Mouse (Mus musculus): ENCODE data around the gene Clstn1. TPM values are rescaled to one million over a fixed set of nuclear protein-coding genes. Genes with fewer than 3 reads are reported as not detected.

Clstn1 gene
- polyA plus RNA-seq, 1 experiment from 2014 or later: 22.9 TPM

DNA sequence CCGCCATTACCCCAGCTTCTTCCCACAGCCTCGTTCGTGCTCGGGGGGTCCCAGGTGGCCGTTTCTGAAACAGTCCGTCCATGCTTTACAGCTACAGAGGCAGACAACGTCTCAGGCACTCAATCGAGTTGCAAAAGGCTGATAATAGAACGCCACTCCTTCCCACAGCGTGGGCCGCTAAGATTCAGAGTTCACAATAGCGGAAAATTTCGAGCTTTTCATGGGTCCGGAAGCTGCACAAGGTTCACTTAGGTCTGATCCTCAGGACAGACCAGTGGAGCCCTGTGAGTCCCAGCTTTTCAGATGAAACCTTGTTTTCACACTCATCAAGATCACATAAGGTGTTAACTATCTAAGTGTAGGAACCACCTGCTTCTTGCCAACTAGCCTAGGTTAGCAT, 102.6 kb downstream of the Clstn1 start:
- no peak overlapping the region for H3K9ac ChIP-seq (replicated peaks; ENCODE audit: low read depth, low read length)
- WGBS: 78% methylated on average over 14 of the region's 14 CpGs
- H3K4me2 ChIP-seq (replicated peaks; ENCODE audit: low read depth, low read length): no peak overlapping the region

DNA sequence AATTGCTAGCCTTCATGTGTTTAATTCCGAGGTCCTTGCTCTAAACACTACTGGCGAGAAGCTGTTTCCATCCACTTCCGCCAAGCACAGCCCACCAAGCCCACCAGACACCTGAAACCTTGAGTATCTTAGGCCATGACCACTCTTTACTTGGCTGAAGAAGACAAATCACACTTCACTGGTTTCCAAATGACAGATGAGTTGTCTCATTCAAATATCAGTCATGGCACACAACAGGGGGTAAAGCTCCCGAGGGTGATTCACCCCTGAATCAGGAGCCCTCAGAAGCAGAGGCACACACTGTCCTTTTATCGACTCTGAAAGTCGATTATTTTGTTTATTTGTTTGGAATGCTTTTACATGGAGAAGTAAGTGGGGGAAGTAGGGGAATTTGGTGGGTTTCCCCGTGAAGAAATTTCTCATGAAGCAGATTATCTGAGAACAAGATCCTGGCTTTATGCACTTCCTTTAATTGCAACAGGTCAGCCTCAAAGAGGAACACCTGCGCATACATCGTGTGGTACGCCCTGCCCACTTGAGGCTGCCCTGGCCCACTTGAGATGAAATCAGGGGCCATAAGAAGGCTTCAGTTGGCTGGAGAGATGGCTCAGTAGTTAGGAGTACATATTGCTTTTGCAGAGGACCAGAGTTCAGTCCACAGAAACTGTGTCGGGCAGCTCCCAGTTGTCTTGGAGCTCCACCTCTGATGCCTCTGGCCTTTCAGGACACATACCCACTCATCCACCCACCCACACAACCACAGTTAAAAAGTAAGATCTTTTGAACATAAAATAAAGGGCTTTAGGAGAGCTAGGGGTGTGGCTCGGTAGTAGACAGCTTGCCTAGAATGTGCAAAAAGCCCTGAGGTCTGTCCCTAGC, 103.8 kb downstream of the Clstn1 start:
- H3K4me1 ChIP-seq (ENCODE audit: control insufficient read depth, insufficient read depth, low read length): no peaks in the 10 kb centered on the region
- H3K9ac ChIP-seq (replicated peaks; ENCODE audit: low read depth, low read length): no peak overlapping the region
- no peak overlapping the region for H3K4me3 ChIP-seq (ENCODE audit: low read depth, low read length)
- no peaks in the 10 kb centered on the region for H3K9me3 ChIP-seq (ENCODE audit: control insufficient read depth, low read depth, low read length)
- no peaks in the 10 kb centered on the region for H3K36me3 ChIP-seq (ENCODE audit: control insufficient read depth, insufficient read depth, low read length)
- no peak overlapping the region for H3K27ac ChIP-seq (ENCODE audit: low read length)
- H3K27me3 ChIP-seq (ENCODE audit: control insufficient read depth, insufficient read depth, low read length): no peaks in the 10 kb centered on the region
- no peak overlapping the region for H3K4me2 ChIP-seq (replicated peaks; ENCODE audit: low read depth, low read length)
- no peak for ATAC-seq (ENCODE audit: insufficient number of reproducible peaks, insufficient read depth, low FRiP score, low read depth)
- WGBS: 71% methylated on average over 12 of the region's 12 CpGs

More for the DNA sequence above, 102.6 kb downstream of the Clstn1 start:
- no peaks in the 10 kb centered on the region for H3K27me3 ChIP-seq (ENCODE audit: control insufficient read depth, insufficient read depth, low read length)
- no peaks in the 10 kb centered on the region for H3K36me3 ChIP-seq (ENCODE audit: control insufficient read depth, insufficient read depth, low read length)
- H3K27ac ChIP-seq (ENCODE audit: low read length): no peak overlapping the region
- no peaks in the 10 kb centered on the region for H3K9me3 ChIP-seq (ENCODE audit: control insufficient read depth, low read depth, low read length)
- H3K4me1 ChIP-seq (ENCODE audit: control insufficient read depth, insufficient read depth, low read length): no peaks in the 10 kb centered on the region
- no peak for ATAC-seq (ENCODE audit: insufficient number of reproducible peaks, insufficient read depth, low FRiP score, low read depth)
- H3K4me3 ChIP-seq (ENCODE audit: low read depth, low read length): no peak overlapping the region

DNA sequence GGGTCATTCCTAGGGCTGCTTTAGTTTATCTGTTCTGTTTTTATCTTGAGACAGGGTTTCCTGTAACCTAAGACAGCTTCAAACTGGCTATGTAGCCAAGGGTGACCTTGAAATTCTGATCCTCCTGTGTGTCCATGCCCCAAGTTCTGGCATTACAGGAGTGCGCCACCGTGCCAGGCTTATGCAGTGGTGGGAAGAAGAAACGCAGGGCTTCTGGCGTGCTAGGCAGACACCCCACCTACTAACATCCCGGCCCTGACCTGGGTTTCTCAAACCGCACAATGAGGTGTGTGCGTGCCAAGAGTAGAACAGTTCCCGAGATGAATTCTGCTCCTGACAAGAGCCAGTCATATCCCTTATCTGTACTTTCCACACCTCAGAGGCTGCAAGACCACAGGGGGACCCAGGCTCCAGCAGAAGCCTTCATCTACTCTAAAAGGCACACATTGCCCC, 104.6 kb downstream of the Clstn1 start:
- Histone ChIP-seq H3K4me2 (replicated peaks; ENCODE audit: low read depth, low read length) (no peak overlapping the region), H3K9ac (replicated peaks; ENCODE audit: low read depth, low read length) (no peak overlapping the region), H3K27me3 (ENCODE audit: control insufficient read depth, insufficient read depth, low read length) (no peaks in the 10 kb centered on the region), H3K9me3 (ENCODE audit: control insufficient read depth, low read depth, low read length) (no peaks in the 10 kb centered on the region), H3K27ac (ENCODE audit: low read length) (no peak overlapping the region), H3K36me3 (ENCODE audit: control insufficient read depth, insufficient read depth, low read length) (no peaks in the 10 kb centered on the region), H3K4me3 (ENCODE audit: low read depth, low read length) (no peak overlapping the region), H3K4me1 (ENCODE audit: control insufficient read depth, insufficient read depth, low read length) (no peaks in the 10 kb centered on the region)
- WGBS: 87% methylated on average over 8 of the region's 8 CpGs
- no peak for ATAC-seq (ENCODE audit: insufficient number of reproducible peaks, insufficient read depth, low FRiP score, low read depth)

DNA sequence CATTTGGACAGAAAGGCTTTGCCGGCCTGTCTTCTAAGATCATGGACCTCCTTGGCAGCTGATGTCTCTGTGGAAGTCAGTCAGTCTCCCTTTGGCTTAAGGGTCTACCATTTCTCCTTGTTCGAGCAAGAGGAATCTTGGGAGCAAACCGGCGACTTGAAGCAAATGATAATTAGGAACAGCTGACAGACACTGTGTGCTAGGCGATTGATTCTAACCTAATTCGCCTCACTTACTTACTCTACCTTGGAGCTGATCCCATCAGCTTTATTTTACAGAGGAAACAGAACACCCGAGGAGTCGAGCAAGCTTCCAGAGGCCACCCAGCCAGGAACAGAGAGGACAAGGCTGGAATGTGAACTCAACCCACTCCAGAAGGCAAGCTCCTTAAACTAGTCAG, 105.1 kb downstream of the Clstn1 start:
- H3K36me3 ChIP-seq (ENCODE audit: control insufficient read depth, insufficient read depth, low read length): no peaks in the 10 kb centered on the region
- no peaks in the 10 kb centered on the region for H3K4me1 ChIP-seq (ENCODE audit: control insufficient read depth, insufficient read depth, low read length)
- no peak overlapping the region for H3K27ac ChIP-seq (ENCODE audit: low read length)
- ATAC-seq (ENCODE audit: insufficient number of reproducible peaks, insufficient read depth, low FRiP score, low read depth): no peak
- no peak overlapping the region for H3K4me3 ChIP-seq (ENCODE audit: low read depth, low read length)
- H3K4me2 ChIP-seq (replicated peaks; ENCODE audit: low read depth, low read length): no peak overlapping the region
- H3K27me3 ChIP-seq (ENCODE audit: control insufficient read depth, insufficient read depth, low read length): no peaks in the 10 kb centered on the region
- 79% methylated on average over 8 of the region's 8 CpGs for WGBS
- no peaks in the 10 kb centered on the region for H3K9me3 ChIP-seq (ENCODE audit: control insufficient read depth, low read depth, low read length)
- no peak overlapping the region for H3K9ac ChIP-seq (replicated peaks; ENCODE audit: low read depth, low read length)

DNA sequence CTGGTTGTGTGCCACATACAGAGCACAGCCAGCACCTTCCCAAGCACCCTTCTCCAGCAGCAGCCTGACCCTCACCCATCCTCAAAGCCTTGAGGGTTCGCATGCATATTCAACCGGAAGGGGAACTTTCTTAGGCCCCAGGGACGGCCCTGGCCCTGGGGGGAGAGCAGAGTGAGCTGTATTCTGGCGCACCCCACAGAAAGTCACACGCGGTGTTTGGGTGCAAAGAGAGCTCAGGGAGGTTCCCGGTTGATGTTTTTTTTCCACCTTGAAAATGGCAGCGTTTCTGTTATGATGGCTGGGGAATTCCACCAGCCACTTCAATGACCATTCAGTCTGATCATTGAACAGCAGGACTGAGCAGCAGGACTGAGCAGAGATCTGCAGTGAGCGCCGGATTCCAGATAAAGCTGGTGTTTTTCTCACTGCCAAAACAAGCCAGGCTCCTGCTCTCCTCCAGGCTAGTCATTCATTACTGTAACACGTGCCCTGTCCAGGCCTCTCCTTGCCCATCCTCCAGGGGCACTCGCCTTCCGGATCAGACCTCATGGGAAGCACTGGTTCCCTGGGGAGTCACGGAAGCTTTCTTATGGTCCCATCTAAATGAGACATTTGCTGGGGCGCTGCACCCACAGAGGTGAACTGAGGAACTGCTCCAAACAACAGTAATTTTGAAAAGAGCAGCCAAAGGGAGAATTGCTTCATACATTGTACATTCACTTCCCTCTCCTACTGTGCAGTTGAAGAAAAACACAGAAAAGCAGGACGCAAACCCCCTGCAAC, 110.1 kb downstream of the Clstn1 start:
- Histone ChIP-seq H3K27me3 (ENCODE audit: control insufficient read depth, insufficient read depth, low read length) (0 out of 2 replicates have a peak, but pooled peaks cover 4% of the 10 kb centered on the region), H3K27ac (ENCODE audit: low read length) (no peak overlapping the region), H3K4me2 (replicated peaks; ENCODE audit: low read depth, low read length) (no peak overlapping the region), H3K4me1 (ENCODE audit: control insufficient read depth, insufficient read depth, low read length) (0 out of 2 replicates have a peak, but pooled peaks cover 4% of the 10 kb centered on the region), H3K9ac (replicated peaks; ENCODE audit: low read depth, low read length) (no peak overlapping the region), H3K4me3 (ENCODE audit: low read depth, low read length) (no peak overlapping the region), H3K9me3 (ENCODE audit: control insufficient read depth, low read depth, low read length) (no peaks in the 10 kb centered on the region), H3K36me3 (ENCODE audit: control insufficient read depth, insufficient read depth, low read length) (no peaks in the 10 kb centered on the region)
- WGBS: 25% methylated on average over 16 of the region's 16 CpGs
- no peak for ATAC-seq (ENCODE audit: insufficient number of reproducible peaks, insufficient read depth, low FRiP score, low read depth)

DNA sequence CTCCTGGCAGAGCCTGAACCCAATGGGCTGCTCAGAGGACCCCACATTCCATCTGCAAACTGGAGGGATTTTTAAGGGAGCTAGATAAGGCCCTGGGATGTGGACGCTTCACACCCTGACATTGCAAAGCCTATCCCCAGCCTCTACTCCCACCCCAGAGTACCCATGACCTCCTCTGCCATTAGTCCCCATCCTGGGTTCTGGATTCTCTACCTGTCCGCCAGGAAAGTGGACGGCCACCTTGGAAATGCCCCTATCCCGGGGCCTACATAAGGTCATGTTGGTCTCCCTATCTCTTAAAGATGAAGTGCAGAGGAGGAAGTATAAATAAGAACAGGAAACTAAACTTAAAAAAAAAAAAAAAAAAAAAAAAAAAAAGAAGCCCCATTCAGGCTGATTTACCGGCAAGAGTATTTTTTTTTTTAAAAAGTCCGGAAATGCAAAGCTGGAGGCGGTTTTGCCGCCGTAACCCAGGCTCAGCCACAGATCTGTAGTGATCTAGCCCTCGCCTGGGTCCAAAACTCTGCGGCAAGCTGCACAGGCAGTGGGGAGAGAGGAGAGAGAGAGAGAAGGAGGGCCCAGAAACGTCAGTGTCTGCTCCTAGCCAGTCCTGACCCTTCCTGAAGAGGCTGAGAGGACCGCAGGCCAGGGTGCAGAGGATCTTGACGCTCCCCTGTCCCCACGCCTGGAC, 111.4 kb downstream of the Clstn1 start:
- ATAC-seq (ENCODE audit: insufficient number of reproducible peaks, insufficient read depth, low FRiP score, low read depth): 0 out of 2 replicates have a peak, but pooled peaks have one; percentile 20
- Histone ChIP-seq H3K4me1 (ENCODE audit: control insufficient read depth, insufficient read depth, low read length) (0 out of 2 replicates have a peak, but pooled peaks cover 4% of the 10 kb centered on the region), H3K9me3 (ENCODE audit: control insufficient read depth, low read depth, low read length) (no peaks in the 10 kb centered on the region), H3K36me3 (ENCODE audit: control insufficient read depth, insufficient read depth, low read length) (no peaks in the 10 kb centered on the region), H3K27ac (ENCODE audit: low read length) (no peak overlapping the region), H3K4me2 (replicated peaks; ENCODE audit: low read depth, low read length) (peak overlapping the region; percentile 80), H3K27me3 (ENCODE audit: control insufficient read depth, insufficient read depth, low read length) (0 out of 2 replicates have a peak, but pooled peaks cover 4% of the 10 kb centered on the region), H3K9ac (replicated peaks; ENCODE audit: low read depth, low read length) (peak overlapping the region; percentile 28; the same call in 1 of the 2 replicates), H3K4me3 (ENCODE audit: low read depth, low read length) (peak overlapping the region; percentile 39)
- 23% methylated on average over 15 of the region's 15 CpGs for WGBS

DNA sequence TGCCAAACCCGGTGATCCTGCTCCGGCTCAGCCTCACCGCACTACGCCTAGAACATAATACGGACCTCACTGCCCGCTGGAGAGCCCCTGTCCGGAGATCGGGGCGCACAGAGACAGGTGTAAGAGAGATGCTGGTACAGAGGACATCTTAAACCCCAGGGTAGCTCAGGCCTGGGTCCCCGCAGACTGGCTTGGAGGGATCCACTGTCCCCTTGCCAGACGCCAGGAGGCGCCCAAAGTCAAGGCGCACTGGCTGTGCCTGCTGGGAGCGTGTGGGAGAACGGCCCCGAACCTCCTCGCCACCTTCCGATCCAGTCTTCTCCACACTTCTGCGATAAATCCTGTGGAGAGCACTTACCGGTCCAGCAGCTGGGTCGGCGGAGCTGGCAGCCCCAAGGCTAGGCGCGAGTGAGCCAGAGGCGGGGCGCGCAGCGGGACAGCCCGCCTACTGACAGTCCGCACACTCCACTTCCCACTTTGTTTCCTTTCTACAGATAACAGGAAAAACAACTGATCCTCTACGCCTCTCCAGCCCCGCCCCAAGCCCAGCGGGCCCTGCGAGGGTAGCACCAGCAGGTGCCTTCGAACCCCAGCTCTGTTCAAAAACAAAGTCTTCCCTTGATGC, 112.0 kb downstream of the Clstn1 start:
- H3K4me1 ChIP-seq (ENCODE audit: control insufficient read depth, insufficient read depth, low read length): 0 out of 2 replicates have a peak, but pooled peaks cover 4% of the 10 kb centered on the region
- no peak overlapping the region for H3K27ac ChIP-seq (ENCODE audit: low read length)
- H3K9ac ChIP-seq (replicated peaks; ENCODE audit: low read depth, low read length): peak overlapping the region; percentile 28; the same call in 1 of the 2 replicates
- peak overlapping the region; percentile 80 for H3K4me2 ChIP-seq (replicated peaks; ENCODE audit: low read depth, low read length)
- H3K27me3 ChIP-seq (ENCODE audit: control insufficient read depth, insufficient read depth, low read length): 0 out of 2 replicates have a peak, but pooled peaks cover 4% of the 10 kb centered on the region
- peak; percentile 65; the same call in 1 of the 2 replicates for ATAC-seq (ENCODE audit: insufficient number of reproducible peaks, insufficient read depth, low FRiP score, low read depth)
- no peaks in the 10 kb centered on the region for H3K9me3 ChIP-seq (ENCODE audit: control insufficient read depth, low read depth, low read length)
- WGBS: 2% methylated on average over 35 of the region's 35 CpGs
- peak overlapping the region; percentile 39 for H3K4me3 ChIP-seq (ENCODE audit: low read depth, low read length)
- H3K36me3 ChIP-seq (ENCODE audit: control insufficient read depth, insufficient read depth, low read length): no peaks in the 10 kb centered on the region

All from stomach, embryonic 14.5 days (tissue).